Mouse (Mus musculus) lung, embryonic 15.5 days (tissue): ENCODE measurements at regions not wholly inside any gene's neighbourhood (a gene's known extent, or its start where the extent isn't known, plus 50 kb on each side); places are given as distances from the start of the nearest gene placed in this dataset.

Experiments used
- ATAC-seq: fragments of 200-750 bp; cut with Nextera tagmentation; 2 replicates; pipeline ENCODE4 v1.8.0; 2017; ENCODE audit warnings: moderate number of reproducible peaks, borderline replicate concordance; ENCODE audit not compliant: low FRiP score, low TSS enrichment; ENCODE audit errors: extremely low read depth
- H3K27ac ChIP-seq: fragments of 300-500 bp; sonication (generic); 2 replicates; pipeline ENCODE4 v1.5.1; 2015; ENCODE audit warnings: moderate library complexity, mild to moderate bottlenecking, inconsistent platforms
- H3K27me3 ChIP-seq: fragments of 300-500 bp; sonication (generic); 2 replicates; pipeline ENCODE4 v1.6.1; 2015; ENCODE audit warnings: inconsistent platforms
- H3K36me3 ChIP-seq: fragments of 300-500 bp; sonication (generic); 2 replicates; pipeline ENCODE4 v1.6.1; 2015; ENCODE audit warnings: inconsistent platforms
- H3K4me1 ChIP-seq: fragments of 300-500 bp; sonication (generic); 2 replicates; pipeline ENCODE4 v1.6.1; 2015; ENCODE audit warnings: inconsistent platforms
- H3K4me2 ChIP-seq: fragments of 300-500 bp; sonication (generic); 2 replicates; pipeline ENCODE4 v1.6.1; 2015; ENCODE audit warnings: inconsistent platforms, mild to moderate bottlenecking, moderate library complexity
- H3K4me3 ChIP-seq: fragments of 300-500 bp; sonication (generic); 2 replicates; pipeline ENCODE4 v1.5.1; 2015; ENCODE audit warnings: mild to moderate bottlenecking, inconsistent platforms
- H3K9ac ChIP-seq: fragments of 300-500 bp; sonication (generic); 2 replicates; pipeline ENCODE4 v1.6.1; 2015; ENCODE audit warnings: inconsistent platforms
- H3K9me3 ChIP-seq: fragments of 300-500 bp; sonication (generic); 2 replicates; pipeline ENCODE4 v1.6.1; 2016; ENCODE audit warnings: inconsistent platforms
- WGBS: fragments of 180-500 bp; shearing (Covaris S2); methylation state at CpG from one replicate; pipeline ENCODE4 v1.1.7; 2015; 5-methylcytosine and 5-hydroxymethylcytosine counted together

DNA sequence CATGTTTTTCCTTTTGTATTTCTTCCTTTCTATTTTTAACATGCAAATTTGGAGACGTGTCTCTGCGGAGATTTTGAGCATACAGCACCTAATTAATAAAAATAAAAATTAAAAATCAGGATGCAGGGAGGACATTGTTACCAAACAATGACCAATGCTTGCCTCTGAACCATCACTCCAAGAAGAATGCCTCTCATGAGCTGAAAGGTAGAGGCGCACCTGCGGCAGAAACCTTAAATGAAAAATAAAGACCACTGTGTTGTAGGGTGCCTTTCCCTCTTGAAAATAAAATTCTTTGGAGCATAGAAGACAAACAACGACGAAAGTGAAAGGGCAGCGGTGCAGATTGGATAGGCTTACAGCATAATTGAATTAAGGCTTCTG is 204.8 kb upstream of the Isl1 start:
- Histone ChIP-seq H3K4me1 (no peaks in the 10 kb centered on the region), H3K27me3 (no peaks in the 10 kb centered on the region), H3K9me3 (no peaks in the 10 kb centered on the region), H3K4me2 (no peak overlapping the region), H3K36me3 (no peaks in the 10 kb centered on the region), H3K27ac (no peak overlapping the region), H3K9ac (no peak overlapping the region), H3K4me3 (no peak overlapping the region)
- ATAC-seq, result no peak
- 64% methylated on average over 7 of the region's 7 CpGs for WGBS

DNA sequence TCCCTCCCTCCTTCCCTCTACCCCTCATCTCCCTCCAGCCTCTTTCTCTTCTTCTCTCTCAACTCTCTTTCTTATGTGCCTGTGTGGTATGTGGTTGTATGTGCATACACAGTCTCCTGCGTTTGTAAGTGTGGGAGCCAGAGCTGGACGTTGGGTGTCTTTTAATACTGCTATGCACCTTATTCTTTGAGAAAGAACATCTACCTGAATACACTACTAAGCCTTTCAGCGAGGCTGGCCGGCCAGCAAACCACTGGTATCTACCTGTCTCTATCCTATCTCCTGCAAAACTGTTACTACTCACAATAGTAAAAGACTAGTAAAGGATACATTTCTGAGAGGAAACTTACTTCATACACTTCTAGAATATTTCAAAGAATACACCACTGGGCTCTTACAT is 202.9 kb upstream of the Isl1 start:
- Histone ChIP-seq H3K27me3 (no peaks in the 10 kb centered on the region), H3K4me3 (no peak overlapping the region), H3K9ac (no peak overlapping the region), H3K27ac (no peak overlapping the region), H3K4me1 (no peaks in the 10 kb centered on the region), H3K4me2 (no peak overlapping the region), H3K36me3 (no peaks in the 10 kb centered on the region), H3K9me3 (no peaks in the 10 kb centered on the region)
- no peak for ATAC-seq
- WGBS, result 68% methylated on average over 4 of the region's 4 CpGs

DNA sequence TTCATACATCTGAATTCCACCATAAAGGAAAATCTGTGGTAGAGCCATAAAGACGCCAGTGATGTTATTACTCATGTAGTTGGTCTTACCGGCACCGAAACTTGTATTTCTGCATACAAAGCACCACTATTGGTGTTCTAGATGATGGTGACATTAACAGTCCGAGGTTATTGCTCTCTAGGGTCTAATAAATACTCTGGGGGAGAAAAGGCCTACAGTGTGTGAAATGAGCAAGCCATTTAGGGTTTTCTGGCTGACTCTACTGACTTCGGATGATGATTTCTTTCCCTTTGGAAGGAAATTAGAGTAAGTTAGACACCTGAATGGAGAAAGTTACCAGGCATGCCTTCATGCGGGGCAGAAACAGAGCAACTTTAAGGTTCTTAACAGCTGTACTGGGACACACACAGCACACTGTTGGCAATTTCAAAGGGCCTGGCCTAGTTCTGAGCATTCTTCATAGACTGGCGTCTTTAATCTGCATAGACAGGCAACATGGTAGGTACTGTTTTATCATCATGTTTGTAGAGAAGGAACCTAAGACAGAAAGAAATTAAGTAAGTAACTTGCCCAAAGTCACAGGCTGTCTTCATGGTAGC is 198.8 kb upstream of the Isl1 start:
- no peak overlapping the region for H3K27ac ChIP-seq
- no peak overlapping the region for H3K4me3 ChIP-seq
- no peaks in the 10 kb centered on the region for H3K4me1 ChIP-seq
- H3K27me3 ChIP-seq, result no peaks in the 10 kb centered on the region
- H3K9ac ChIP-seq, result no peak overlapping the region
- no peaks in the 10 kb centered on the region for H3K9me3 ChIP-seq
- WGBS, result 85% methylated on average over 7 of the region's 7 CpGs
- H3K36me3 ChIP-seq, result no peaks in the 10 kb centered on the region
- ATAC-seq, result no peak
- no peak overlapping the region for H3K4me2 ChIP-seq

DNA sequence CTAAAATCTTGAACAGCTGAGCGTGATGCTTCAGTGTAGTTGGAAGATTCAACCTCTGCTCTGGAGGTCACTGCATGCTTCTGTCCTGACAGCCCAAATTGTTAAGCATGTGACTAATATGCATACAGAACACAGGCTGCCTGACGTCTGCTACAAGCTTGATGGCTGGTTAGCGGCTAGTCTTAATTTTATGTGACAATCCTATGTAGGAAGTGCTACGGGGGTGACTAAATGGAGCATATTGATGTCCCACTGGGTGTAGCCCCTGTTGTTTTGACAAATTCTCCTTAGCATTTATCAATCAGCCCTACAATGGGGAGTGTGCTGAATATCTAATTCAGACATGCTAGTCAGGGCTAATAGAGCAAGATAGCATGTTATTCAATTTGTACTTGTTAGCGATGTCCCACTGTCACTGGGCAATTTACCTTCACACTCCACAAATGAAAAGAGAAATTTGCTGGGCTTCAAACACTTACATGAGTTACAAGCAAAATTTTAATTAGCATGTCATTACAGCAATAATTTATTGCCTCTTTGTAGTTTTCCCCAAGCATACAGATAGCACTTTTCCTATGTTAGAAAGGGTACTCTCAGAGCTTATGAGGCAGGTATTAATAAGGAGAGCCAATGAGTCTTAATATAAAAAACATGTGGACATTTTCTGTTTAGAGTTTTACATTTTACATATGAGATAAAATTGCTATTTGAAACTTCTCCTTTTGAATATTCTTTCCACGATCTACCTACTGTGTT is 188.3 kb upstream of the Isl1 start:
- no peaks in the 10 kb centered on the region for H3K9me3 ChIP-seq
- WGBS, result 69% methylated on average over 6 of the region's 6 CpGs
- H3K27ac ChIP-seq, result no peak overlapping the region
- ATAC-seq, result no peak
- H3K9ac ChIP-seq, result no peak overlapping the region
- no peak overlapping the region for H3K4me3 ChIP-seq
- H3K36me3 ChIP-seq, result no peaks in the 10 kb centered on the region
- no peak overlapping the region for H3K4me2 ChIP-seq
- H3K4me1 ChIP-seq, result no peaks in the 10 kb centered on the region
- no peaks in the 10 kb centered on the region for H3K27me3 ChIP-seq

DNA sequence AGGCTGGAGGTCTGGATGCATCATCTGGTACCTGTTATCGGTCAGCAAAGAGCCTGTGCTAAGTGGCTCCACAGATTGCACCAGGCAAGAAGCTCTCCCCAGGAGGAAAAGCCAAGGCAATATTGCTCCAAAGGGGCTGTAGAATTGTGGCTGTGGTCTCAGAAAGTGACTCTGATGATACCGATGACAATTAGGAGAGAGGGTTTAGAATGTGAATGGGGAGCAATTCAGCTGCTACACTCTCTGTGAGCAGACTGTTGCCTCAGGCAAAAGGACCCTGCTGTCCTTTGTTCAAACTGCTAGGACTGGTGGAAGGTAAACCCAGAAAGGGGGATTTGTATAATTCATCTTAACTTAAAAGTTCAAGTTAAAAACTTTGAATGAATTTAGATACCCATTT is 186.2 kb upstream of the Isl1 start:
- no peak overlapping the region for H3K27ac ChIP-seq
- WGBS, result 57% methylated on average over 2 of the region's 2 CpGs
- ATAC-seq, result no peak
- H3K27me3 ChIP-seq, result no peaks in the 10 kb centered on the region
- no peaks in the 10 kb centered on the region for H3K9me3 ChIP-seq
- no peak overlapping the region for H3K9ac ChIP-seq
- no peaks in the 10 kb centered on the region for H3K36me3 ChIP-seq
- no peaks in the 10 kb centered on the region for H3K4me1 ChIP-seq
- no peak overlapping the region for H3K4me2 ChIP-seq
- no peak overlapping the region for H3K4me3 ChIP-seq

DNA sequence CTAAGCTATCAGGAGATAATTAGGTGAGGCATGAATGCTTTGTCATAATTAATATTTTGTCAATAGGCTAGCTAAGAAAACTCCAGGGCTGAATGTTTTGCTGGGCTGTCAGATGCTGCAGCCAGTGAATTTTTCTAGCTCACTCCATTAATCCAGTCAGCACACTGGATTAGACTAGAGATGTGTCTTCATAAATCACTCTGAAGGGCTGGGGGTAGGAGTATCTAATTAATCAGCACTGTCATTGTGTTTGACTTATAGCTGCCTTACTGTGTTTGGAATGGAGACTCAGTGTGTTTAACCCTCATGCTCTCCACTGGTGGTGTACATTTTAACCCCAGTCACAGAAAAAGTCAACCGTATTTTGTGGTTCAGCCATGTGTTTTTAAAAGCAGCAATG is 179.9 kb upstream of the Isl1 start:
- Histone ChIP-seq H3K36me3 (no peaks in the 10 kb centered on the region), H3K9me3 (no peaks in the 10 kb centered on the region), H3K27me3 (no peaks in the 10 kb centered on the region), H3K9ac (no peak overlapping the region), H3K27ac (no peak overlapping the region), H3K4me3 (no peak overlapping the region), H3K4me2 (no peak overlapping the region), H3K4me1 (no peaks in the 10 kb centered on the region)
- WGBS, result 9% methylated on average over 1 of the region's 1 CpGs
- ATAC-seq, result peak; percentile 62; the same call in 1 of the 2 replicates

DNA sequence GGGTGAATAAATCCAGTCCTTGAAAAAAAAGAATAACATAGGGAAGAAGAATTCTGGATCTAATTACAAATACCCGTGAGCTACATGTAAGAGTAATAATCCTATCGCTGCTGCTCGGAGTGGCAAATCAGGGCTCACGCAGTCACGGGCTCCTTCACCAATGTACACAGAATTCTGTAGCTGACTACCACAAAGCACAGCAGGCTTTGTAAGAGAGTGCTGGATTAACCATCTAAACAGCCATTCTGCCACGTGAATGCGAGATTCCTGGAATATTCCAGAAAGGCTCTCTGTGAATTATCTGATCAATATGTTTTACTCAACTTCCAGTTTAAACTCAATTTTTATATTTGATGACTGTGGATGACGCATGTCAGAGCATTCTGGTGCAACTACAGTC is 165.1 kb upstream of the Isl1 start:
- Histone ChIP-seq H3K9ac (no peak overlapping the region), H3K4me2 (no peak overlapping the region), H3K36me3 (no peaks in the 10 kb centered on the region), H3K9me3 (no peaks in the 10 kb centered on the region), H3K27me3 (no peaks in the 10 kb centered on the region), H3K4me3 (no peak overlapping the region), H3K4me1 (no peaks in the 10 kb centered on the region), H3K27ac (no peak overlapping the region)
- WGBS, result 67% methylated on average over 8 of the region's 8 CpGs
- no peak for ATAC-seq

DNA sequence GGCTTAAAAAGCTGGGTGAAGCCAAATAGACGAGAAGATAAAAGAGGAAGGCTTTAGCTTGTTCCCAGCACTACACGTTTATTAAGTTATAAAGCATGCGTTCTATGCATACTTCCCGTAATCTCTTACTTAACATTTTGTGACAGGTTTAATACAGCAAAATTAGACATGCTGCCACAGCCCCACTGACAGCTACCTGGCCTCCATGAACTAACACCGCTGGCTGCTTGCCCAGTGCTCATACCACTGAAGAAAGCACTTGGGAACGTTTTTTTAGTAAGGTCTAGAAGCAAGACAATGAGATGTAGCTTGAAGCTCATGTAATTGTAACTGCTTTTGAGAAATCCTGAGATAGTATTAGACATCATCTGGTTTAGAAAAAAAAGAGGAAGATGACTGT is 152.3 kb upstream of the Isl1 start:
- no peak overlapping the region for H3K27ac ChIP-seq
- no peaks in the 10 kb centered on the region for H3K4me1 ChIP-seq
- H3K36me3 ChIP-seq, result no peaks in the 10 kb centered on the region
- 51% methylated on average over 6 of the region's 6 CpGs for WGBS
- H3K9ac ChIP-seq, result no peak overlapping the region
- H3K4me3 ChIP-seq, result no peak overlapping the region
- H3K9me3 ChIP-seq, result no peaks in the 10 kb centered on the region
- no peak for ATAC-seq
- no peaks in the 10 kb centered on the region for H3K27me3 ChIP-seq
- no peak overlapping the region for H3K4me2 ChIP-seq

DNA sequence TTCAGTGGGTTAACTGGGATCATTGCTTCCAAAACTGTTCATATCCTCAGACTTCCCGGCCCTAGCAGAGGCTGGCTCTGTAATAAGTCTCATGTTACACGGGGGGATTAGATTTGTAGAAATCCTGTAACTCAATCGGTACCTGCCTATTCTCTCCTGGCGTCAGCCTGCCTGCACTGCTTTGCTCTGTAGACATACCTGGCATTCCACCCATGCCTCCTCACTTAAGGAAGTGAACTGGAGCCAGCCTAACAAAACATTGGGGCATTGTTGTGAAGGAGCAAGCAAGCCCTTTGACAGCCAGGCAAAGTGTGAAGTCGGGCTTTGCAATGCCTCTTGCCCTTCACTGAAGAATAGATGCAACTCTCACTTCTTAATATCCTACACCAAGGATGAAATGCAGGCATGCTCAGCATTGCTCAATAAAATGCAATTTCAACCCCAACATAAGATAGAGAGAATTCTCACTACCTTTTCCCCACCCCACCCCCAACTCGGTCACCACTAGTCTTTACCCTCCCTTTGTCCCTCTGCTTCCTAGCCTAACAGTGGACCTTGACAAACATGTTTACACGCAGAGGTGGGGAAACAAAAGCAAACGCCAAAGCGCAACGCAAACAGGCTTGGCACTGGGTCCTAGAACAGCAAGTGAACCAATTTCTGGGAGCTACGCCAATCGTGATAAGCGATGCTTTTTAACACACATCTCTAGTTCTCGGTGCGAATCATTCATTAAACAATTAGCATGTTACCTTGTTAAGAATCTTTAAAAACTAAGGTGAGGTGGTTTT is 133.9 kb upstream of the Isl1 start:
- WGBS, result 19% methylated on average over 15 of the region's 15 CpGs
- ATAC-seq, result peak; percentile 85
- Histone ChIP-seq H3K9me3 (no peaks in the 10 kb centered on the region), H3K4me1 (0 out of 2 replicates have a peak, but pooled peaks cover 3% of the 10 kb centered on the region), H3K27ac (peak overlapping the region; percentile 48), H3K4me2 (peak overlapping the region; percentile 27), H3K4me3 (no peak overlapping the region), H3K9ac (no peak overlapping the region), H3K27me3 (no peaks in the 10 kb centered on the region), H3K36me3 (no peaks in the 10 kb centered on the region)

DNA sequence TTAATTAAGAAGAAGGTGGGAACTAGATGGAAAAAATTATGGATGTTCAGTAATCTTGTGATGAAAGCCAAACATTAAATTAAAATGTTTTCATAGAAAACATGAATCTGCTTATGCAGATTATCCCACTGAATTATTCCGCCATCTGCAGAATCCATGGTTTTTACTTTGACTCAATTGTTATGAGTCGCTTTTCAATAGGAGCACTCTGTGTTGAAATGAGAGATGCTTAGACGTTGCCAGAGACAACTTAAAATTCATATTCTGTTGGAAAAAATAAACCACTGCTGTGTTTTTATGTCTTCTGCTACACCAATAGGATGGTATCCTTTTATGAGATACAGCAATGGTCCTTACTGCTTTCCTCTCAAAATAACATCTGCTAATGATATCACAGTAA is 108.3 kb upstream of the Isl1 start:
- no peak for ATAC-seq
- no peak overlapping the region for H3K9ac ChIP-seq
- no peaks in the 10 kb centered on the region for H3K27me3 ChIP-seq
- H3K27ac ChIP-seq, result no peak overlapping the region
- 84% methylated on average over 3 of the region's 3 CpGs for WGBS
- no peak overlapping the region for H3K4me2 ChIP-seq
- no peaks in the 10 kb centered on the region for H3K4me1 ChIP-seq
- no peaks in the 10 kb centered on the region for H3K9me3 ChIP-seq
- no peak overlapping the region for H3K4me3 ChIP-seq
- no peaks in the 10 kb centered on the region for H3K36me3 ChIP-seq

DNA sequence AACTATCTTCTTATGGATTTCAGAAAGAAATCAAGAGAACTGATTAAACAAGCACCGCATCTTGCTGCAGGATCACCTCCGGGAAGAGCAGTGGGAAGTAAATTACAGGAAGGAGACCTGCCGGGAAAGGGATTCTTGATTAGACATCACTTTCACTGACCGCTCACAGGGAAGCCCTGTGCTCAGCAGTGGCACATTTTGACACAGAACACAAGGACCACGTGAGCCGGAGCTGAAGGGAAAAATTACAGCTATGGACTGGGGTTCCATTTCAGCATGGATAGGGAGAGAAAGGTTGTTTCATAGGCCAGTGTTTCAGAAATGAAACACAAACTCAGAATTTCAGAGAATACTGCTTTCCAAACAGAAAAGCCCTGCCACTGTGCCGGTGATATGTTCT is 105.0 kb upstream of the Isl1 start:
- Histone ChIP-seq H3K27me3 (no peaks in the 10 kb centered on the region), H3K4me1 (no peaks in the 10 kb centered on the region), H3K9ac (no peak overlapping the region), H3K36me3 (no peaks in the 10 kb centered on the region), H3K27ac (no peak overlapping the region), H3K9me3 (no peaks in the 10 kb centered on the region), H3K4me2 (no peak overlapping the region), H3K4me3 (no peak overlapping the region)
- WGBS, result 22% methylated on average over 7 of the region's 7 CpGs
- no peak for ATAC-seq

DNA sequence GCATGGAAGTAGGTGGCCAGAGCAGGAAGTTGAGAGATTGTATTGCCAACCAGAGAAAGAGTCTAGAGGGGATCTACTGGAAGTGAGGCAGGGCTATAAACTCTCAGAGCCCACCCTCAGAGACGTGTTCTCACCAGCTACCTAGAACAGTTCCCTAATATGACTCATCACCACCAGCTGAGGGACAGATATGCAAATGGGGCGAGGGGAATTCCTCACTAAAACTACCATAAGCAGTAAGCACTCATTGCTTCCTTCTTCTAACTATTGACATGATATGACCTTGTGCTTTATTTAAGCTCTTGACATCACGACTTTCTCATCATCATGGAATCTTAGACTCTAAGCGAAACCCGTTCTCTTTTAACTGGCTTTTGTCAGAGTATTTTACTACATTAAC is 101.2 kb upstream of the Isl1 start:
- Histone ChIP-seq H3K9me3 (no peaks in the 10 kb centered on the region), H3K27me3 (no peaks in the 10 kb centered on the region), H3K4me2 (no peak overlapping the region), H3K9ac (no peak overlapping the region), H3K27ac (no peak overlapping the region), H3K4me3 (no peak overlapping the region), H3K36me3 (no peaks in the 10 kb centered on the region), H3K4me1 (no peaks in the 10 kb centered on the region)
- no peak for ATAC-seq
- WGBS, result 69% methylated on average over 5 of the region's 5 CpGs
